Mouse (Mus musculus) kidney, postnatal 4 days (tissue): Measurements from ENCODE around the gene Ascc2.
"Not testable (repeated sequence)": the region's sequence is repeated elsewhere in the genome, so short reads cannot be mapped to it uniquely, and the experiment has no call there.

Experiments
- DNase-seq, 2 experiments: peaks; one replicate each; pipeline ENCODE4 v3.0.0; 2021; ENCODE audit warnings: mixed read lengths in 2 of 2

The Ascc2 gene

GRCm38 (mm10) chr11:4685510-4685909, 48.0 kb downstream of the Ascc2 start:
- no peak for DNase-seq

DNA sequence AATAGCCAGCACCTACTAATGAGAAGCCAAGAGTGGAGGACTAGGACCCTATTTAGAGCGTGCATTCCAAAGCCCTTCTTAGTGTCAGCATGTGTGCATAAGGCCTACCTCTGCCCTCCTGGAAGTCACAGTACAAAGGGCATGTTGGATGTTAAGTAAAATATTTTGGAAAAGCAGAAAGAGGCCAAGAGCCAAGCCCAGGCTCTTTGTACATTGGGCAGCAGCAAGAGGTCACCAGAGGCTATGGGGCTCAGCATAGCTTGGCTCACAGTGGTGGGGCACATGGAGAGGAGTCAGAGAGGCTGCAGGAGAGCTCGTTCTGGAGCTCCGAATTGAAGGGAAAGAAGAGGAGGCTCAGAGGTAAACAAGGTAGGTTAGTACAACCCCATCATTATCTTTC, 49.5 kb downstream of the Ascc2 start:
- no peak for DNase-seq

- DNase-seq, result no peak
These were observed 50.3 kb downstream of the Ascc2 start for GRCm38 (mm10) chr11:4687874-4688273.

DNA sequence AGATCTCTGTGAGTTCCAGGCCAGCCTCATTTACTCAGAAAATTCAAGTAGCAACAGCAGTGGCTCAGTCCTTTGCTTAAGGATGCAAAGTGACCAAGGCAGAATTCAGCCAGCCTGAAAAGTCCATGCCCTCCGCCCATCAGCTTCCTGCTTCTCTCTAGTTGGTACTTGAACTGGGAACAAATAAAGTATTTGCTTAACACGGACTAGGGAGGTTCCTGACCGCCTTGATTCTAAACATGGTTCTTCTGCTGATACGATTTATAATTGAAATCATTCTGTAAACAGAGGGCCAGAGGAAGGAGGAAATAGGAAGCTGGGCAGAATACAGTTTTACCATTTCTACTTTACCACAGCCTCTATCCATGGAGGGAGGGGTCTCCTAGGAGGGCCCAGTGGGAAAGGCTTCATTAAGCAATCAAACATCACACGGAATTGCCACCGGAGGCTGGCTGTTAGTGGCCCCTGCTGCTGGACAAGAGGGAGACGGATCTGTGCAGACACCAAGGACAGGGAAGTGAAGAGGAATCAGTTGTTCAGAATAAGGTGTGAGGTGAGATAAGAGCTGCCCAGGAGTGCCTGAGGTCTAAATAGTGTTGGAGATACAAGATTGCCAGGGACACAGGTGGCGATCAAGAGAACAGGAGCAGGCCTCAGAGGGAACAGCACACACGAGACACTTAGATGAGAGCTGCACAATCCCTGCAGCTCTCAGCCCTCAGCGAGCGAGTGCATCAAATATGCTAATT, 51.3 kb downstream of the Ascc2 start:
- DNase-seq, result no peak

DNA sequence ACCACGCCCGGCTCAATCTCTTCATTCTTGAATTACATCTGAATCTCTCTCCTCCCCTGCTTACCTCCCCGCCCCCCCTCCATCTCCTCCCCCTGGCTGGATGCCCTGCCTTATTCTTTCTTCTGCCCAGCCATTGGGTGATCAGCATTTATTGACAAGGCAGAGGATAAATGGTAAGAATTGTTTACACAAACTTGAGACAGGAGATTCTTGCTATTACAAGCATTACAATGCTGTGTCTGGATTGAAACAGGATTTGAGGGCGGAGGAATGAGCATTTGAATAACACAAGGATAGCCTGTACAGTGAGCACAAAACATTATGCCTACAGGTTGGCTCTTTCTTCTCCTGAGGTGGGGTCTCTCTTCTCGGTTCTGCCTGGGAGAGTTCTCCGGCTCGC, 52.8 kb downstream of the Ascc2 start:
- DNase-seq, result no peak

GRCm38 (mm10) chr11:4691213-4691612, 53.7 kb downstream of the Ascc2 start:
- no peak for DNase-seq

DNA sequence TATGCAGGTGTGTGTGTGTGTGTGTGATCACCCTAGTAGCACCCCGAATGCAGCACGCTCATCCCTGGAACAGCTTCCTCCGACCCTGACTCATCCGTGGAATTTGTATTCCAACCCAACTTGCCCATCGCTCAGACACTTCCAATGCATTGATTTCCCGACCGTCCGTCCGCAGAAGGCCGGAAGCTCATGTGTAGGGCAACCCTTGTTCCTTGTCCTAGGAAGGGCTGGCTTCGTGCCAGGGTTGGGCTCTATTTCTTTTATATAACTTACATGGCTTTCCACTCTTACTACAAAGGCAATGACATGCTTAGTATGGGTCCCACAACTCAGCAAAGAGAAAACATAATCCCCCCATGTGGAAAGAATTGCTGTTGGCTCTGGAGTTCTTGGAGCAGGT, 54.6 kb downstream of the Ascc2 start:
- peak in 1 of 2 experiments; percentile 21 for DNase-seq

GRCm38 (mm10) chr11:4697043-4697983, 59.8 kb downstream of the Ascc2 start:
- DNase-seq, result peak; percentile 79 to 85

DNA sequence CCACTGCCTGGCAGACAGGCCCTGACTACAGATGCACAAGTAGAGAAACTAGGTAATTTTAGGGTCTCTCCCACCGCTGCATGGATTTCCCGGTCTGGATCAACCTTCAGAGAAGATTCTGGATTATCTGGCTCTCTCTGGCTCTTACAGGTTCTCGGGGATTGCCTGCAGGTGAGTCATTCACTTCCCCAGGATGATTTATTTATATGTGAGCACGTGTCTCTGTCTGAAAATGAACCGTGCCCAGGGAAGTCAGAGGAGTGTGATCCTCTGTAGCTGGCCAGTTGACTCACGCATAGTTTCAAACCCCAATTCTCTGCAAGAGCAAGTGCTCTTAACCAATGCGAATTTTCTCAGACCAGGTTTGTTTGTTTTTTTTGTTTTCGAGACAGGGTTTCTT, 63.2 kb downstream of the Ascc2 start:
- DNase-seq, result no peak

- no peak for DNase-seq
These were observed 66.1 kb downstream of the Ascc2 start for GRCm38 (mm10) chr11:4703688-4704071.

GRCm38 (mm10) chr11:4704072-4704964, 66.8 kb downstream of the Ascc2 start, which contains the start of the genes Uqcr10 and Zmat5:
Uqcr10 (minus strand) TSS chr11:4704342.
Zmat5 (plus strand) TSS chr11:4704678.
- peak; percentile 95 to 97 for DNase-seq

DNA sequence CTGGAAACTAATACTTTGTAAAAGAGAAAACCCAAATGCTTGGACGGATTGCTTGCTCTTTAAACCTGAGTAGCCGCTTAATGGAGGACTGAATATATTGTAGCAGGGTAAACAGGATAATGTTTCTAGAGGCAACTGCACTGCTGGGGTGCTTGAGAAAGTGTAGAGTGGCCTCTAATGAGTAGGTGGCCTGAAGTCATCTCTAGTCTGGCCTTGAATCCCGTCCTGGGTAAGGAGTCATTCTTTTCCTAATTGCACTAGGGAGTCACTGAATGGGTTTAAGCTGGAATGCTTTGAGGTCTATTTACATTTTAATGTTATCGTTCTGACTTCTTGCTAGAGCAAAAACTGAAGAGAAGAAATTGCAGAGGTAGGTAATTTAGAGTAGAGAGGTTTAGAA, 67.6 kb downstream of the Ascc2 start:
- DNase-seq, result no peak

DNA sequence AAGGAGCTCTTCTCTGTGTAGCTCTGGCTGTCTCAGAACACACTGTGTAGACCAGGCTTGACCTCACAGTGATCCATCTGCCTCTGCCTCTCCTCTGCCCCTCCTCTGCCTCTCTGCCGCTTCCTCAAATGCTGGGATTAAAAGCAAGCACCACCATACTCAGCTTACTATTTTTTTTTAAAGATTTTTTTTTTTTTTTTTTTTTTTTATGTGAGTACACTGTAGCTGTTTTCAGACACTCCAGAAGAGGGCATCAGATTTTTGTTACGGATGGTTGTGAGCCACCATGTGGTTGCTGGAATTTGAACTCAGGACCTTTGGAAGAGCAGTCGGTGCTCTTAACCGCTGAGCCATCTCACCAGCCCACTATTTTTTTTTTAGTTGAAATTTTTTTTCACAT, 72.6 kb downstream of the Ascc2 start:
- not testable (repeated sequence) for DNase-seq

DNA sequence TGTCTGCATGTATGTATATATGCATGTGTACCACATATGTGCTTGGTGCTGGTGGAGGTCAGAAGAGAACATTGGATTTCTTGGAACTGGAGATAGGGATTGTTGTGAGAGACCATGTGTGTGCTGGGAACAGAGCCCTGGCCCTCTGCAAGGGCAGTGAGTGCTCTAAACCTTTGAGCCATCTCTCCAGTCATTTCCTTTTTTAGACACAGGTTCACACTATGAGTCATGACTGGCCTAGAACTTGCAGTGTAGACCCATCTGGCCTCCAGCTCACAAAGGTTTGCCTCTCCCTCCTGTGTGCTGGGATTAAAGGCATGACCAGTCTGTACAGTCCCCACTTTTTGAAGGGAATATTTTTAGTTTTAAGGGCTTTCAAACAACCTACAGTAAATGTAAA, 75.3 kb downstream of the Ascc2 start:
- DNase-seq, result no peak

DNA sequence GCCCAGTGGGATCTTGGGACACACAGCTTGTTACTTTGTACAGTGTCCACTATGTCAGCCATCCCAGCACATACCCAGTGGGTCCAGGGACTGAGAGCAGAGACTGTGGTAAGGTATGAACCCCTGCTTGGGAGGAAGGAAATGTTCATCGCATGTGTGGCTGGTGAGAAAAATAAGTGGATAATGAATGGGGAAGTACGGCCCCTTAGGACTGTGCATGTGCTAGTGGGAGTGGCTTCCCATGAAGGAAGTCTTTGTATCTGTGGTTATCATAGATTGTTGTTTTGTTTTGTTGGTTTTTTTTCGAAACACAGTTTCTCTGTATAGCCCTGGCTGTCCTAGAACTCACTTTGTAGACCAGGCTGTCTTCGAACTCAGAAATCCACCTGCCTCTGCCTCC, 77.2 kb downstream of the Ascc2 start:
- DNase-seq, result no peak

- no peak for DNase-seq
These were observed 78.0 kb downstream of the Ascc2 start for GRCm38 (mm10) chr11:4715596-4715995.

DNA sequence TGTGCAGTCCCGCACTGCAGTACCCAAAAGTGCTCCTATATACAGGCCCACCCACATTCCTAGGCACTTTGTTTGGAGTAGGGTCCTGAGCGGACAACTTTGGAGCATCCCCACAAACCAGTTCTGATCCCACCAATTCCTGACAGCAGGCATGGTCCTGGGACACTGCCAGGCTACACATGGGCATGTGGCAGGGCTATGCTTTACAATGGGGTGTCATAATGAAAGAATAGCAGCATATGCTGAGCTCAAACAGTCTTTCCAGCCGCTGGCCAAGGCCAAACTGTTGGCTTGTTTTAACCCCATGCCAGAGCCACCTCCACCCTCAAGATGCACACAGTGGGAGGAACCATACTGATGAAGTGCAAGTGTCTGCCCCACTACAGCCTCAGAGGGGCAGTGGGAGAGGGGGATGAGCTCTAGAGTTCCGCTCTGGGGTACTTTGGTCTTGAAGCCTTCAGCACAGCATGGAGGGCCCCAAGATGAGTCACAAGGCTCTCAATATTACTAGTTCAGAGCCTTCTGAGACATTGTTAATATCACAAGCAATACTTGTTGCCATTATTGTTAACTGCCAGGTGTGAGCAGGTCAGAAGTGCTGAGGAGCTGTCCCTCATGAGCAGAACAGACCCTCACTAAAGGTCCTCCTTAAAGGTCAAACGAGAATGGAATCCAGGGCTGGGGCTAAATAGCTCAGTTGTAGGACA, 79.1 kb downstream of the Ascc2 start:
- DNase-seq, result no peak

GRCm38 (mm10) chr11:4718548-4718947, 81.0 kb downstream of the Ascc2 start:
- no peak for DNase-seq

GRCm38 (mm10) chr11:4719961-4720360, 82.4 kb downstream of the Ascc2 start:
- DNase-seq, result no peak

GRCm38 (mm10) chr11:4720393-4720792, 82.8 kb downstream of the Ascc2 start:
- DNase-seq, result no peak

DNA sequence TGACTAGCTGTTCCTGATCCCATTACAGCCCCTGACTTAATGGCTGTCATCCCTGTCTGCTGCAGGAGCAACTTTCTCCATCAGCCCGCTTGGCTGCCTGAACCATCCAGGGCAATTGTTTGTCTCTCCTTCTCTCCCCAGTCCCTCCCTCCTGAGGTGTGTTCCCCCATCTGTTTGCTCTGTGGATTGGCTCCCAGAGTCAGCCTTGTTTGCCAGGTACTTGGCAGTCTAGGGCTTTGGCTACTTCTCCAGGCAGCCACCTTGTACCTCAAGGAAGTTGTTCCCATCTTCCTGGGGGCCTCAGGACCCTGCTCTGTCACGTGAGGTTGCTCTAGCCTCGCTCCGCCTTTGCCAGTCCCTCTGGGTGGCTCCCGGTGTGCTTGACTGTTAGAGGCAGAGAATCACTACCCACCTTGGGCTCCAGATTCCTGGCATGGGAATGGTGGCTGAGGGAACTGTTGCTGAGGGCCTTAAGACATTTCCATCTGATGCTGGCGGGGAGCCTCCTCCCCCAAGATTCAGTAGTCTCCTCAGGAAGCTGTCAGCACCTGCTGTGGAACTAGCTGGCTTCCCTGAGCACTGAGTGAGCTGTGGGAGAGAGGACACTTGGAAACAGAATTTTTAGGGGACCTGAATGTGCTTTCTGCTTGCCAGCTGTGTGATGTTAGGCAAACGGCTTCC, 83.5 kb downstream of the Ascc2 start:
- no peak for DNase-seq

DNA sequence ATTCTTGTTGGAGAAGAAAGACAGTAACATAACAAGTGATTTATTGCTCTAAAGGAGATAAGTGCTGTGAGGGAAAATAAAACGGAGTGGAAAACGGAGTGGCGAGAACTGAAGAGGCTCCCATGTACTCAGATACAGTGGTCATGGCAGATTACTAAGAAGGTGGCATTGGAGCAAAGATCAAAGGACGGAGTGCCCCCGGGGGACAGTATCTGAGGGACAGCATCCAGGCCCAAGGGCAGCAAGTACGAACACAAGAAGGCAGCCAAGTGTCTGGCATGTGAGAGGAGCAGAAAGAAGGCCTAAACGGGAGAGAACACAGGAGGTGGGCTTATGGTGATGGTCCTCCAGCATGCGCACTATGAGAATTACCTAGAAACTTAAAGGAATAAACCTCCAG, 84.2 kb downstream of the Ascc2 start:
- DNase-seq, result no peak
